Mouse (Mus musculus): ENCODE measurements around the gene Fam174b.

The Fam174b gene

DNA sequence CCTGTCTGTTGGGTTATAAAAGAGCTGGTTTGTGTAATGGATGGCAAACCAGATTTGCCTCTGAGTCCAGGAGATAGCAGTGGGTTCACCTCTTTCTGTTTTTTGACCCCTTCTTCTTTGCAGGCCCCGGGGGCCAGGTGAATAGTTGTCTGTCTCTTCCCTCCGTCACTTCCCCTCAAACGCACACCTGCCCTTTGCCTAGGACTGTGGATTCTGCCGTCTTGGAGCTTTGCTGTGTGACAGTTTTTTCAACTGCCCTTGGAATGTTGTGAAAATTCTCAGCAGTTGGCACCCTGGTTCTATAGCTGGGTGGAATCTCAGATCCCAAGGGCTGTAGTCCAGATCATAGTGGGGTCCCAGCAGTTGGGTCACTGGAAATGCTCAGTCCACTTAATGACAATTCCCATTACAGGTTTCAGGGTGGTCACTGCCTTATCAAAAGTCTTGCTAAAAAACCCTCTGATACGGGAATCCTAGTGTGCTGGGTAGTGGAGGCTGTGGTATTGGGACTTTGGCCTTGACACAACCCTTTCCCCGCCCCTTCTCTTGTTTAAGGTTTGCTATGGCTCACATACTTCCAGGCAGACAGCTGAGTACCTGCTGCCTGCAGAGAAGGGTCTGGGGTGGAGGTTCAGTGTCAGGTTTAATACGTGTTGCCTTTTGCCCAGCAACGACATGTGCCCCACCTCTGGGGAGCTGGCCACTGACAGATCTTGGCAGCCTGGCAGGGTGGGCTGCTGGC lies 76.3 kb downstream of the Fam174b start:
- no peak for DNase-seq

DNA sequence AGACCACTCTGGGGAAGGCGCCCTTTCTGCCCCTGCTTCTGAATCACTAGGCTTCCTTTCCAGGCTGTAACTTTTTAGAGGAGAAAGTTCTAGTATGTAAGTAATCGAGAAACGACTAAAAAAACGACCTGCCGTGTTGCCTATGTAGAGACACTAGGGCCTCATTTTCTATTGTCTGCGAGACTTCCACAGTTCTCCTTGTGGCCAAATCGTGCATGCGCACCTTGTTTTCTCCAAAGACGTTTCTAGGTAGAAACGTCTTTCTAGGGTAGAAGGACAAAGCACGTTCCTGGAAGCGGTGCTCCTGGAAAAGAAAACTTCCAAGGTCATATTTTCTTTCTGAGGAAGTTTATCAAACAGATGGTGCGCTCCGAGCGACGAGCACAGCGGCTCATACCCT lies 79.3 kb downstream of the Fam174b start:
- DNase-seq: no peak
